Mouse (Mus musculus) CD4-positive, CD25-positive, alpha-beta regulatory T cell, adult 4 months (primary cell): ENCODE measurements around the gene Stard8. TPM values are rescaled to one million over a fixed set of nuclear protein-coding genes. Genes with fewer than 3 reads are reported as not detected.

Source experiments
- polyA plus RNA-seq, 2 experiments: library from polyadenylated mRNA; unstranded; fragments of 100-300 nt; shearing (Covaris generic); gene quantifications; one replicate each; pipeline ENCODE4 v1.2.1; 2017

Stard8 gene
- polyA plus RNA-seq, 2 experiments from 2014 or later, result 0.56 to 0.58 TPM

Other genes with a start within 250 kb of the Stard8 start
- gene Ophn1, start 112.2 kb upstream of the Stard8 start, polyA plus RNA-seq, result under 1 TPM in 1 of 2 experiments, not detected in 1; 0.07 TPM
- 10 to 100 TPM; 26.3 to 27.9 TPM for gene Yipf6, start 66.9 kb upstream of the Stard8 start, polyA plus RNA-seq
- under 1 TPM; 0.18 to 0.32 TPM for gene Efnb1, start 132.9 kb downstream of the Stard8 start, polyA plus RNA-seq